In genomic region chr6:122713116-122713515, GRCm38 (mm10) we compare ENCODE assay signal across 5 mouse cellular contexts. TPM values are rescaled to one million over a fixed set of nuclear protein-coding genes. Genes with fewer than 3 reads are reported as not detected.
"Had no signal": no experiment of that assay in that cellular context is flagged by ENCODE, and none has a peak within 500 bp of the region (broad histone marks: within the 10 kb centered on the region; RNA-seq: fewer than 3 reads in every experiment).

No protein-coding gene starts in this region.

RNA-seq across cellular contexts. Expression of gene Nanog, which starts 5.8 kb away (rescaled TPM):
- total RNA-seq: megakaryocyte, adult 5-6 weeks; megakaryocyte-erythroid progenitor cell, adult 5-6 weeks; monocyte, adult 5-6 weeks; neutrophil, adult 5-6 weeks had no signal
- polyA plus RNA-seq: spleen, adult 2 months had no signal
